Mouse (Mus musculus) kidney, postnatal 25 days (tissue): ENCODE results near the gene Gm39115.
"Not testable (repeated sequence)": the region's sequence is repeated elsewhere in the genome, so short reads cannot be mapped to it uniquely, and the experiment has no call there.

Experiments used
- DNase-seq, 2 experiments: peaks; one replicate each; pipeline ENCODE4 v3.0.0; 2021; ENCODE audit warnings: mixed read lengths in 2 of 2

Gm39115 gene

GRCm38 (mm10) chr7:142135934-142136333 lies at the start of gene Gm39115:
Gm39115 (minus strand) TSS chr7:142136034.
- not testable (repeated sequence) for DNase-seq

DNA sequence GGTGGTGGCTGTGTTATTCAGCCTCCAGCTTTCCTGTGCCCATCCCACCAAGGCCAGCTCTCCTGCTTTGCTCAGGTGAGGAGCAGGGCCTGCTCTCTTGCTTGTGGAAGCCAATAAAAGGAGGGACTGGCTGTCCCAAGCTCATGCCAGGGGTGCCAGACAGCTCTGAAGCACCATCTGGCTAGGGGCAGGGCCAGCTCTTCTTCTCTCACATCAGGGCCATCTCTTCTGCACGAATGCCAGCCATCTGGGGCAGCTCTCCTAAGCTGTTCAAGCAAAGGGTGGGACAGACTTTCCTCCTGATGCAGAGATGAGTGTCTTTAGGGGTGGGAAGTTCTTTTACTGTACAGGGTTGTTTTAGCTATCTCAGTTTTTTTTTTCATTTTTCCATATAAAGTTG lies 45.2 kb upstream of the Gm39115 start:
- no peak for DNase-seq

DNA sequence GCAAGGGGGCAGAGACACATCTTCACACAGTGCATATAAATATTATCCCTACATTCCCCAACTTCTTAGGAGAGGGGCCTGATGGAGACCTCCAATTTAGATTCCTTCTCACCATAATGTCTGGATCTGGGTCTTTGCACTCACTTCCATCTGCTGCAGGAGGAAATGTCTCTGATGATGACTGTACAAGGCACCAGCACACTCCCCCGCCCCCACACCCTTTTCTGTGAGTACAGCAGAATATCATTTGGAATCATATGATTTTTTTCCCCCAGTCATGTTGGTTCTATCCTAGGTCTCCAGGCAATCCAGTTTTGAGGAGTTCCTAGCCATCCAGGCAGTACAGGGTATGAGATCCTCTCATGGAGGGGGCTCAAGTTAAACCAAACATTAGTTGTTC lies 42.9 kb upstream of the Gm39115 start:
- DNase-seq: no peak

GRCm38 (mm10) chr7:142175905-142176304 lies 40.1 kb upstream of the Gm39115 start, which contains the start of gene Krtap5-2:
Krtap5-2 (minus strand) TSS chr7:142176005.
- DNase-seq: not testable (repeated sequence)

DNA sequence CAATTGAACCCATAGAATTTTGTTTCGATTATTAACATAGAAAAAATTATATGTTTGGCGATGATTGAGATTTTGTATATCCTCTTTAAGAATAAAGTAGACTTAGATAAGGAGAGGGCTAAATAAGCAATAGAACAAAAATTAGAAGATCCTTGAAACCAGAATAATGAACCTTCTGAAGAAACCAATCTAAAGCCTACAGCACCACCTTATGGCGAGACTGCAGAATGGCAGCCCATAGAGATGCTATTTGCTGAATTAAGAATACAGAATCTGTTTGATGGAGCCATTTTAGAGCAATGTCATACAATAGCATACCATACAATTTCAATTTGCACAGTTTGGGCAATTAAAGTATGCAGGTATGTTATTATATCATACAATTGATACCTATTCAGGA lies 34.0 kb upstream of the Gm39115 start:
- no peak for DNase-seq

GRCm38 (mm10) chr7:142165639-142166038 lies 29.8 kb upstream of the Gm39115 start, which contains the start of gene Gm4553:
Gm4553 (minus strand) TSS chr7:142165739.
- not testable (repeated sequence) for DNase-seq

GRCm38 (mm10) chr7:142159366-142159765 lies 23.5 kb upstream of the Gm39115 start:
- no peak for DNase-seq

- not testable (repeated sequence) for DNase-seq
Observed at GRCm38 (mm10) chr7:142157013-142157412, 21.2 kb upstream of the Gm39115 start, which contains the start of gene Gm29735. Gm29735 (minus strand) TSS chr7:142157113.

DNA sequence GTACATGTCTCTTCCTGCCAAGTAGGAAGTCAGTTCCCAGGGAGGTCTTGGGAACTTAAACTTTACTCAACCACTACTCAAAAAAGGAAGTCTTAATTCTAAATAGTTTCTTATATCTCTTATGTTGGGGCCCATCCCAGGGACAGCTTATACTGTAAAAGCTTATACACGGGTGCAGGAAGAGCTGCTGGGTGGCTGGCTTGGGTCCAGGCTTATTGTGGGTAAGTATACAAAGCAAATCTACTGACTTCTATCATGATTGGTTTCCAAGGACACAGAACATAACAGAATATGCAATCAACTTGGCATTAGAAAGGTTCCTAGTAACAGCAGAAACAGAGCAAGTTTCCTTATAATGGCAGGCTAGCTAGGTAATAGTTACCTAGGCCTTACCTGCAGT lies 19.5 kb upstream of the Gm39115 start:
- no peak for DNase-seq

DNA sequence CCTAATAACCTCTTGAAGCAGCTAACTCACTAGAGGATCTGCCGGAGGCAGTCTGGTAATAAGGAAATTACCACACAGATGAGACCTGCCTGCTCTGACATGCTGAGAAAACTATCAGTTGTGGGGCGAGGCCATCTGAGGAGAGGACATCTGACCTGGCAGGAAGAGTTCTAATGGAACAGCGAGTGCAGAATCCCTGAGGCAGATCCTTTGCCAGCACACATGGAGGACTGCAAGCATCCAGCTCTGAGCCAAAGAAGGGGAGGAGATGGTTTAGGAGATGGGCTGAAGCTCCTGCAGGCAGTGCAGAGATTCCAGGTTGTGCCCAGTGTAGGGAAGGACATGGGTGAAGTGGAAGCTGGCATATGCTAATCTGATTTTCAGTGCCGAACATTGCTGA lies 16.4 kb upstream of the Gm39115 start:
- DNase-seq: no peak

- DNase-seq: no peak
Observed at GRCm38 (mm10) chr7:142148633-142149032, 12.8 kb upstream of the Gm39115 start.

- DNase-seq: peak; percentile 62 to 77
Observed at GRCm38 (mm10) chr7:142146033-142146432, 10.2 kb upstream of the Gm39115 start.

GRCm38 (mm10) chr7:142145413-142145940 lies 9.6 kb upstream of the Gm39115 start:
- DNase-seq: no peak

GRCm38 (mm10) chr7:142144507-142144906 lies 8.7 kb upstream of the Gm39115 start, which contains the start of gene Gm45337:
Gm45337 (minus strand) TSS chr7:142144607.
- DNase-seq: no peak

- not testable (repeated sequence) for DNase-seq
Observed at GRCm38 (mm10) chr7:142143506-142144010, 7.7 kb upstream of the Gm39115 start.

DNA sequence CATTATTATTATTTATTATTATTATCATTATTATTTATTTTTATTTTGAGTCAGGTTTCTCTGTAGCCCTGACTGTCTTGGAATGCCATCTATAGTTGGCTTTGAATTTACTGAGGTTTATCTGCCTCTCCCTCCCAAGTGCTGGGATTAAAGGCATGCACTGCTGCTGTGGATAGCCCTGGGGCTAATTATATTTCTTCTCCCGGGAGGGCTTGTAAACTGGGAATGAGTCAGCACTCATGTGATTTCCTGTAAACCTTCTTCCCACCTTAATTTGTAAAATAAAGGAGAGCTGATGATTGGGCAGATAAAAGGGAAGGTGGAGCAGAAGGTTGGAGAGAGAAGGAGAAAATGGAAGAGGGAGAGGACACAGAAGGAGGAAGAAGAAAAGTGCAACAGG lies 4.9 kb upstream of the Gm39115 start:
- DNase-seq: no peak

DNA sequence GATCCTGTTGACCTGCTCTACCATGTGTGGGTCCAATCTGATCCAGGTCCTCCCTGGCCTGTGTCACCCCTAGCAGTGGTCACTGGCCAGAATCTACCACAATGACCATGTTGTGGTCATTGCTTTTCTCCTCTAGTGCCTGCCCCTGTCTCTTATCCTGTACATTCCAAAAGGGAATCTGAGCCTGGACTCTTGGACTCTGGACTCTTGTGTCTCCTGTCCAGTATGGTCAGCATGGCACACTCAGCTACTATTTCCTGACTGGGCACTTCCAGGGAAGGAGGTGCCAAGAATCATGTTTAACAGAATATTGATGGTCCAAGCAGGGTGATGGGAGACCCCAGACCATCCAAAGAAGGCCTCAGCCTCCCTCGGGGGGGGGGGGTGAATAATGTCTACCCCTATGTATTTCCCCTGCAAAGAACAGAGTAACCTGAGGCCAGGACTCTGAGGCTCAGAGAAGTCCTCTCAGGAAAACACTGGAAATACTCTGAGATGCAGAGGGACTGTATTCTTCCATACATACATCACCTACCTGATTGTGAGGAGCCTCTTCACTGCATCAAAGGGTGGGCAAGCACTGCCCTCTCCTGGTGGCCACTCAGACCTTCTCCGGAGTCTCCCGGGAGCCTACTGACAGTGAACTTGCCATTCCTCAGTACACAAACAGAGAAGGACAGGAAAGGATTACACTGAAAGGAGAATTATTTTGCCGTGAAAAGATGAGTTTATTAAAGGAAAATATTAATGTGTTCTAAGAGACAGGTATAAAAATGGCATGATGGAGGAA lies 1.4 kb downstream of the Gm39115 start:
- DNase-seq: peak; percentile 56 to 63

DNA sequence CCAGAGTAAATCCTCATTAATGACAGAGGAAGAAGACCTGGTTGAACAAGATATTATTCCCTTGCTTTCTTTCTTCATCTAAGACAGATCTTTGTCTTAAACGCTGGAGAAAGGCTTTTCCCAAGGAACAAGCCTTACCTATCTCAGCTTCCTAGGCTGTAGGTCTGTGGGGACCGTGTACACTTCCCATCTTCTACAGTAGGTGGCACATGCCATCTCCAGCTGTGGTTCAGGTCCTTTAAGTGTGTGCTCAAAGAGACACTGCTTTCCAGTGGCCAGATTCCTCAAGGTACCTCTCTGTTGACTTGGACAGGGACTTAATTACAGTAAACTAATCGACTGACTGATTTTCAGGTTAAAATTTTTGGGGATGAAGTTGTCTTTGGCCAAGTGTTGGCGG lies 7.0 kb downstream of the Gm39115 start:
- DNase-seq: no peak

DNA sequence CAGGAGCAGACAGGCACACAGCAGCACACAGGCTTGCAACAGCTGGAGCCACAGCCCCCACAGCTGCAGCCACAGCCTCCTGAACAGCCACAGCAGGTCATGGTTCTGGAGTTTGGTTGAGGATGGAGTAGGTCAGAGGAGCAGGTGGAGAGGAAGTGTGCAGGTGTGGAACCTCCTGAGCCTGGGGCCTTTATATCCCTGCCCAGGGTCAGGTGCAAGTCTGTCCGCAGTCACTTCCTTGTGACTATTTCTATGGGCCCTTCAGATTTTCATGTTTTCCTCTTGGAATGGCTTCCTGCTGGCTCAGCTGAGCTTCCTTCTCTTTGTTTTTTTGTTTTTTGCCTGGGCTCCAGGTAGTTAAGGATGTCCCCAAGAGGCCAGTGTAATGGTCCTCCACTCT lies 15.2 kb downstream of the Gm39115 start, which contains the start of gene Gm45618:
Gene Gm45618 (minus strand): TSS at position 101 of the 400 bp plus-strand sequence.
- not testable (repeated sequence) for DNase-seq

GRCm38 (mm10) chr7:142119632-142120031 lies 16.2 kb downstream of the Gm39115 start:
- peak in 1 of 2 experiments; percentile 12 for DNase-seq

GRCm38 (mm10) chr7:142104747-142105146 lies 31.1 kb downstream of the Gm39115 start:
- no peak for DNase-seq

DNA sequence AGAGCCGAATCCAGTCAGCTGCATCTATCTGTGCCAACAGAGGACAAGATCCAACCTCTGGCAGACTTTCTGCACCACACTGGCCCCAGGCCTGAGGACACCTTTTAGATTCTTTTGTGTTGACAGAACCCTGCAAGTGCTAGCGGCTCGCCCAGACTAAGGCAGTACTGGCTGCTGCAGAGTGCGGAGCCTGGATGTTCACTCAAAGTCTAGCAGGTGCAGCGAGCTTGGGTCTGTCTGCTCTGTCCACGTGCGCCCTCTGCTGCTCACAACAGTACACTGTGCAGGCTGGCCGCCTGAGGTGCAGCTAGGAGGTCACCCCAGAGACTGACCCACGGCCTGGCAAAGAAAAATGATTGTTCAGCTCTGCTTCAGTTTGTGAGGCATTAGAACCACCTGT lies 38.1 kb downstream of the Gm39115 start:
- DNase-seq: peak; percentile 88 to 90

- DNase-seq: no peak
Observed at GRCm38 (mm10) chr7:142096701-142097100, 39.1 kb downstream of the Gm39115 start.
